Mouse (Mus musculus) T-helper 1 cell (primary cell): ENCODE measurements around the gene Rbbp6.

Experiments used
- in situ Hi-C: fragments of 300-600 bp; cut with MboI, MseI; formaldehyde crosslinking; loops from one replicate; pipeline ENCODE4 v1.15.1; 2025; ENCODE audit warnings: high pct_unique_total_duplicates

Rbbp6 gene

GRCm38 (mm10) chr7:122965386-122965785, at the start of gene Rbbp6:
TSS of gene Rbbp6 (plus strand) at chr7:122965686.
- in situ Hi-C loops, result loop anchor here (10.0 kb wide), 1 partner anchor 1261 kb away; the partner anchor contains the start of gene Usp31

DNA sequence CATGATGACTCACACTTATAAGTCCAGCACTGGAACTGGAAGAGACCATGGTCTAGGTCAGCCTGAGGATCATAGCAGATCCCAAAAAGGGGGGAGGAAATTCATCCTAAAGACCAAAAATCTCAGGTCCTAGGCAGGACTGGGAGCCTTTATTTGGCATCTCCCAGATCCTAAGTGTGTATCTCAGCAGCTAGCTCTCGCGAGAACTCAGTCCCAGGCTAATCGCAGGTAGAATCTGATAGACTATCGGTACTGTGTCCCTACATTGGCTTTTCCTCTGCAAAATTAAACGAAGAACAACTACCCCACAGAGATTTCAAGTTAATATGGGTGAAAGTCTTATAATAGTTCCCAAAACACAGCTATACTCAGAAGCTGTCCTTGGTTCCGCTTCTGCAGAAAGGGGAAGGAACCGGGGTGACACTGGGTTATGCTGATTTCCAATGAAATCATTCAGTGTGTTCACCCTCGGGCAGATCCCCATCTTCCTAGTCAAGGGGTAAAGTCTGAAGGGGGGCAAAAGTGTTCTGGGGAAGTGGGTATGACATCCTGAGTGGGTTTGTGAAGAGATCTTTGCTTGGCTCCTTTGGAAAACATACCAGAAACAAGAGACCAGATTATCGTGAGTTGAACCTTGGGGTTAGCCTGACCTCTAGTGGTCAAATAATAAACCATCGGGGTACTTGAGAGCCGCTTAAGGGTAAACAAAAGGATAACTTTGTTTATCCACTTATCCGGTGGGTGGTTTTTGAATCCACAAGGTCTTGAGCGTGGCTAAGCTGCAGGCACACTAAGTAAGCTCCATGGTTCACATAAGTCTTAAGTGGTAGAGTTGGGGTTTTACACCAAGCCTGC, 45.5 kb upstream of the Rbbp6 start:
- in situ Hi-C loops, result loop anchor here (5.0 kb wide), 2 partner anchors 448 to 658 kb away; no protein-coding TSS in a partner anchor

- in situ Hi-C loops, result loop anchor here (5.0 kb wide), 2 partner anchors 449 to 659 kb away; no protein-coding TSS in a partner anchor
Measured at GRCm38 (mm10) chr7:122921537-122921936, 43.9 kb upstream of the Rbbp6 start.

DNA sequence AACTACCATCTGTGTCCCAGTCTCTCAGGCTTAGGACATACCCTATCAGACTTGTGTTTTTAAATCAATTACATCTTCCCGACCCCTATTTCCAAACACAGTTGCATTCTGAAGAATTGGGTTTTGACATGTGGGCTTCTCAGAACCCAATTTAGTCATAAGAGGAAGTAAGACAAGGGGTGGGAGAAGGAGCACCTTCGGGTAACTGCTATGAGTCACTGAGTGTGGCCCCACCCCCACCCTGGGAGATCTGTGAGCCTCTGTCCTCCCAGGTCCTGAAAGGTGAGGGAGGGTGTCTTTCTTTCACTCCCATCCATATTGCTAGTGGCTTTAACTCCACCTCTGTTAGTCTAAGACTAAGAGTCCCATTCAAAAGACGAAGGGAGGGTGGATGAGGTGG, 41.2 kb upstream of the Rbbp6 start:
- in situ Hi-C loops, result loop anchor here (5.0 kb wide), 2 partner anchors 452 to 662 kb away; no protein-coding TSS in a partner anchor

DNA sequence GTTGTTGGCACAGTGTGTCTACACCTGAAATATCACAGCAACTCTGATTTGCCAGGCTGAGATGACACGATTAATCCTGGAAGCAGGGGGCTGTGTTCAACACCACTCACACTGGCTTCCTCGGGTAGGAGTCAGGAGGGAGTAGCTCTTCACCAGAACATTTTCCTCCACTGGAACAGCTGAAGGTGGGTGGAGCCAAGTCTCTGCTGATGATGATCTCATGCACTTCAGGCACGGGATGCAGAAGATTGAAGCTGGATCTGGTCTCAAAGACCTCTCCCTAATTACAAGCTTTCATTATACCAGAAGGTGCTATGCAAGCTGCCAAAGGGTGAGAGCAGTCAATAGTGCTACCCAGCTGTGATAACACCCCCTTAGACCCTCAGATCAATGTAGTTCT, 35.0 kb upstream of the Rbbp6 start:
- in situ Hi-C loops, result no loop called here

DNA sequence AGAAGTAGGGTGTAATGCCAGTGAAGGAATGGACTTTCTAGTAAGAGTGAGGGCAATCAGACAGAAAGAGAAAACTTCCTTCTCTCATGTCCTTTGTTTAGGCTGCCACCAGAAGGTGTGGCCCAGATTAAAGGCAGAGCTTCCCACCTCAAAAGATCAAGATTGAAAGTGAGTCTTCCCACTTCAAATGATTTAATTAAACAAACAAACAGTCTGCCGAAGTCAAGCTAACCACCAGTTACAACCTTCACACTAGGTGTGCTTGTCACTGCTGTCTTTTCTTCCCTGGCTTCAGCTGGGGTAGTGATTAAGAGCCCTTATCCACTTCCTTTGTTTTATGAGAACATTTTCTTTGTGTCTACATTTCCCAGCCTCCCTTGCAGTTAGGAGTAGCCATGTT, 33.3 kb upstream of the Rbbp6 start:
- in situ Hi-C loops, result no loop called here

DNA sequence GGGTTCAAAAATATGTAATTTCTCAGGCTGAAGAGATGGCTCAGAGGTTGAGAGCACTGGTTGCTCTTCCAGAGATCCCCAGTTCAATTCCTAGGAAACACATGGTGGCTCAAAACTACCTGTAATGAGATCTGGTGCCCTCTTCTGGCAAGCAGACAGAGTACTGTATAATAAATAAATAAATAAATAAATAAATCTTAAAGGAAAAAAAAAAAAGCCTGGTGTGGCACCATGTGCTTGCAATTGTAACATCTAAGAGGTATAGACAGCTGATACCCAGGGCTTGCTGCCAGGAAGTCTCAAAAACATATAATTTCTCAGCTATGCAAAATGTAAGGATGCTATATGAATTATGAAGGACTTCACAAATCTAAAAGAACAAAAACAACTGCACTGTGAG, 28.9 kb upstream of the Rbbp6 start:
- in situ Hi-C loops, result no loop called here

- in situ Hi-C loops, result no loop called here
Measured at GRCm38 (mm10) chr7:122938197-122938596, 27.3 kb upstream of the Rbbp6 start.

GRCm38 (mm10) chr7:122939181-122939580, 26.3 kb upstream of the Rbbp6 start:
- in situ Hi-C loops, result no loop called here

- in situ Hi-C loops, result no loop called here
Measured at GRCm38 (mm10) chr7:122940371-122941075, 25.0 kb upstream of the Rbbp6 start.

- in situ Hi-C loops, result no loop called here
Measured at GRCm38 (mm10) chr7:122942111-122942510, 23.4 kb upstream of the Rbbp6 start.

- in situ Hi-C loops, result no loop called here
Measured at GRCm38 (mm10) chr7:122945149-122945548, 20.3 kb upstream of the Rbbp6 start.

- in situ Hi-C loops, result no loop called here
Measured at GRCm38 (mm10) chr7:122949268-122949667, 16.2 kb upstream of the Rbbp6 start.

DNA sequence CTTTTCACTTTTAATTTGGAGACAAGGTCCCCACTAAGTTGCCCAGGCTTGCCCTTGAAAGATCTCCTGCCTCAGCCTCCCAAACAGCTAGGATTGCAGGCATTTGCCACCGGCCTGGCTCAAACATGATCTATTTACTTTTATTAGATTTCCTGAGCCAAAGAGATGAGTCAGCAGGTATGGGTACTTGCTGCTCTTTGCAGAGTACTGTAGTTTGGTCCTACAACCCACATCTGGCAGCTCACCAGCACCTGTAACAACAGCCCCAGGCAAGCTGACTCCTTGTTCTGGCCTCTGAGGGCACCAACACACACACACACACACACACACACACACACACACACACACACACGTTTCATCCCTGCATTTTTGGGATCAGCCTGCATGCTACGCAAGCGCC, 14.0 kb upstream of the Rbbp6 start:
- in situ Hi-C loops, result no loop called here

DNA sequence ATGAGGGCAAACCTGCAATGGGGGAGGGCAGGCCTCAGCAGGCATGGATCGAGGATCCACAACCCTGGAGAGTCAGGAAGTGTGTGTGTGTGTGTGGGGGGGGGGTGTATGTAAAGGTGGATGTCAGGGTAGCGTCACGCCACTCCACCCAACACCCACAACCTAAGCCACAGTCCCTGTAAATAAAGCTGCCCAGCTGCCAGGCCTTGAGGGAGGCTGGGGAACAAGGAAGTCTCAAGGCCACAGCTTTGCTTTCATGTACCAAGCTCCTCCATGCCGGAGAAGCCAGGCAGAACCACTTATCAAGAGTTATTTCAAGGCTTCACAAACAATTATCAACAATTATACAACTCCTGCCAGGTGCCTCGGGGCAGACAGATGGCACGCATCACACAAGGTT, 13.4 kb upstream of the Rbbp6 start:
- in situ Hi-C loops, result no loop called here

DNA sequence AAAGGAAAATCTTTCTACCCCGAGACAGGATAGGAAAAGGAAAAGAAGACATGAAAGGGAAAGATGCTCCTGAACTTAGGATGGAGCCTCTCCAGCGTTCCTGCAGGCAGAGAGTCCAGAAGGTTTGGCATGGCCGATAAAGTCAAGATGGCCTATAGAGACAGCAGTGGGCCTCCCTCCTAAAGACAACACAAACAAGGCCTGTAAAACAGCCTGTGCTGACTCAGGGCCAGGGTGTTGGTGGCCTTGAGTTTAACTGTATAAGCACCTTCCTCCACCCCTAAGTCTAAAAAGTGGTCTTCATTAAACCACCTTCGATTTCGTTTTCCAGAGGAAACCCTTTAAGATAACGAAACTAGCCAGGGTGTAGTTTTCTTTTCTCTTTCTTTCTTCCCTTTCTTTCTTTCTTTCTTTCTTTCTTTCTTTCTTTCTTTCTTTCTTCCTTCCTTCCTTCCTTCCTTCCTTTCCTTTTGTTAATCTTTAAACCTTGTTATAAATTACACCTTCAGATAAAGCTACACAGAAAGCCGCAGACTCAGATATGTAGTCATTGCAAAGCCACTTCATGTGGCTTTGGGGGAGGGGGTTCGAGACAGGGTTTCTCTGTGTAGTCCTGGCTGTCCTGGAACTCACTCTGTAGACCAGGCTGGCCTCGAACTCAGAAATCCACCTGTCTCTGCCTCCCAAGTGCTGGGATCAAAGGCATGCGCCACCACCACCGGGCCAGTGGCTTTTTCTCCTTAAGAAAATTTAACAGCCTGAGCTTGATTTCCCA, 10.8 kb upstream of the Rbbp6 start:
- in situ Hi-C loops, result no loop called here

GRCm38 (mm10) chr7:122955226-122955955, 10.1 kb upstream of the Rbbp6 start:
- in situ Hi-C loops, result no loop called here

GRCm38 (mm10) chr7:122968751-122969150, 3.3 kb downstream of the Rbbp6 start:
- in situ Hi-C loops, result loop anchor here (10.0 kb wide), 1 partner anchor 1264 kb away; the partner anchor contains the start of gene Usp31

DNA sequence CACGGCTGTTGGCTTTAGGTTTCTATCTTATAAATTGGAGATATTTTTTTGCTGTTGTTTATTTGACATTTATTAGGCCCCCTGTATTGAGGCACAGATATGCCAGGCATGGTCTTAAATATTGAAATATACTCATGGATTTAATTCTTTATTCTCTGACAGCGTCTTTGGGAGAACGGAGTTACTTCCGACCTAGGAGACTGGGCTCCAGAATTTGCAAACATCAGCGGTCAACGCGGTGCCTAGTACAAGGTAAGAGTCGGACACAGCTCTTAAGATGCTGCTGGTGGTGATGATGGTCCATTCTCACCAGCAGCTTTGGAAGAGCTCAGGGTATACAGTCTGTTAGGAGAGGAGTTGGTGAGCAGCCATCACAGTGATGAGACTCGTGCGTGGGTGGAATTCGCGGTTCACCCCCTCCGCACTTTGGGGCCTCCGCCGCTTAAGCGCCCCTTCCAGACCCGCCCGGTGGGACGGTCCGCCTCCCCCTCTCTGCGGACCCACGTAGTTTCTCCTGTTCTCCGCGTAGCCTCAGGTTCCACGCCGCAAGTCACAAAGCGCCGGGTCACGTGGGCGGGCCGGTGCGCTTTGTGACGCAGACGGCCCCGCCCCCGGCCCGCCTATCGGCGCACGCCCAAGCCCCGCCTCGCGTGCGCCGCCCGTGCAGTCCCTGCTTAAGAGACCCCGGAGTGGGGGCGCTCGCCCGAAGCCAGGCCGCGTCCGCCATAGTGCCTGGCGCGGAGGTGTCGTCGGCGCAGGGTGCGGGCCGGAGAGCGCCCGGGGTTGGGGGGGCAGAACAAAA, 3.9 kb downstream of the Rbbp6 start:
- in situ Hi-C loops, result loop anchor here (10.0 kb wide), 1 partner anchor 1265 kb away; the partner anchor contains the start of gene Usp31

GRCm38 (mm10) chr7:122970119-122970781, 4.8 kb downstream of the Rbbp6 start:
- in situ Hi-C loops, result no loop called here
